In genomic region chr11:96309288-96309687, GRCm38 (mm10) we compare ENCODE assay signal across 13 mouse cellular contexts. TPM values are rescaled to one million over a fixed set of nuclear protein-coding genes. Genes with fewer than 3 reads are reported as not detected.
DNase-seq lines count a peak whose midpoint lies in the region; ATAC-seq lines count a peak whose summit lies in the region.
"Had no signal": no experiment of that assay in that cellular context is flagged by ENCODE, and none has a peak within 500 bp of the region (broad histone marks: within the 10 kb centered on the region; RNA-seq: fewer than 3 reads in every experiment).

No protein-coding gene starts in this region.

- peak overlapping the region; percentile 57 for H3K4me3 ChIP-seq in hindbrain, embryonic 13.5 days
- H3K4me3 ChIP-seq in intestine, embryonic 14.5 days (ENCODE audit: low read depth, low read length), result peak overlapping the region; percentile 55
- H3K4me3 ChIP-seq: embryonic facial prominence, embryonic 15.5 days; midbrain, embryonic 10.5 days had no signal

- no peak for ATAC-seq in hindbrain, embryonic 13.5 days (ENCODE audit: low FRiP score)
- ATAC-seq in intestine, embryonic 14.5 days (replicated peaks; ENCODE audit: low FRiP score, low TSS enrichment, low read depth), result no peak

- DNase-seq in intestine, embryonic 14.5 days (ENCODE audit: low spot score), result no peak
- DNase-seq in kidney, postnatal 36 days, result peak; percentile 70 to 75
- DNase-seq in neural tube, embryonic 10.5 days (ENCODE audit: extremely low spot score, low spot score), result peak; percentile 60
- DNase-seq in cerebellum, adult 11-12 months, result no peak
- DNase-seq in urinary bladder, postnatal 4 days (ENCODE audit: low spot score in 2 of 2), result no peak
- DNase-seq in frontal cortex, postnatal 14 days (ENCODE audit: low spot score in 2 of 2), result no peak
- no peak for DNase-seq in heart, adult 9 months (ENCODE audit: low spot score in 2 of 2)
- DNase-seq: cerebellum, adult 2 months had no signal

- H3K4me2 ChIP-seq in hindbrain, embryonic 13.5 days, result peak overlapping the region; percentile 83
- peak overlapping the region; percentile 89 for H3K4me2 ChIP-seq in intestine, embryonic 14.5 days (ENCODE audit: low read length)
- H3K4me2 ChIP-seq: embryonic facial prominence, embryonic 15.5 days had no signal

- no peaks in the 10 kb centered on the region for H3K36me3 ChIP-seq in hindbrain, embryonic 13.5 days
- no peaks in the 10 kb centered on the region for H3K36me3 ChIP-seq in intestine, embryonic 14.5 days (ENCODE audit: control insufficient read depth, insufficient read depth, low read length)
- H3K36me3 ChIP-seq: embryonic facial prominence, embryonic 15.5 days; G1E; midbrain, embryonic 10.5 days had no signal

- peak overlapping the region; percentile 100 for H3K27ac ChIP-seq in hindbrain, embryonic 13.5 days
- H3K27ac ChIP-seq in intestine, embryonic 14.5 days (ENCODE audit: low read depth), result peak overlapping the region; percentile 99
- H3K27ac ChIP-seq: embryonic facial prominence, embryonic 15.5 days; midbrain, embryonic 10.5 days had no signal

- peaks cover 99% of the 10 kb centered on the region for H3K27me3 ChIP-seq in hindbrain, embryonic 13.5 days
- 0 out of 2 replicates have a peak, but pooled peaks cover 5% of the 10 kb centered on the region for H3K27me3 ChIP-seq in intestine, embryonic 14.5 days (replicated peaks; ENCODE audit: control insufficient read depth, insufficient read depth, low read length)

- H3K9me3 ChIP-seq in hindbrain, embryonic 13.5 days, result no peaks in the 10 kb centered on the region
- no peaks in the 10 kb centered on the region for H3K9me3 ChIP-seq in intestine, embryonic 14.5 days (ENCODE audit: control insufficient read depth, low read length)
- H3K9me3 ChIP-seq: embryonic facial prominence, embryonic 15.5 days; G1E; midbrain, embryonic 10.5 days had no signal

- WGBS in hindbrain, embryonic 13.5 days, result 9% methylated on average over 4 of the region's 4 CpGs
- 22% methylated on average over 4 of the region's 4 CpGs for WGBS in intestine, embryonic 14.5 days

- H3K9ac ChIP-seq in hindbrain, embryonic 13.5 days, result peak overlapping the region; percentile 99
- H3K9ac ChIP-seq in intestine, embryonic 14.5 days (ENCODE audit: low read length), result peak overlapping the region; percentile 96
- H3K9ac ChIP-seq: embryonic facial prominence, embryonic 15.5 days had no signal

- peaks cover 26% of the 10 kb centered on the region for H3K4me1 ChIP-seq in hindbrain, embryonic 13.5 days (replicated peaks)
- peaks cover 72% of the 10 kb centered on the region for H3K4me1 ChIP-seq in intestine, embryonic 14.5 days (replicated peaks; ENCODE audit: control insufficient read depth, insufficient read depth, low read length)
- H3K4me1 ChIP-seq: embryonic facial prominence, embryonic 15.5 days had no signal

RNA-seq across cellular contexts. Expression of gene Hoxb5, which starts 6.2 kb away (rescaled TPM):
- polyA plus RNA-seq in hindbrain, embryonic 13.5 days (2015; fragmentation: Nextera tagmentation; extraction: Ambion mirVana), result 196 and 216 TPM in 2 replicates
- polyA plus RNA-seq in intestine, embryonic 14.5 days (2014; fragmentation: Nextera tagmentation; extraction: Ambion mirVana), result 49.6 and 51.6 TPM in 2 replicates
- polyA plus RNA-seq: embryonic facial prominence, embryonic 15.5 days; midbrain, embryonic 10.5 days had no signal

RNA-seq across cellular contexts. Expression of gene Hoxb4, which starts 8.8 kb away (rescaled TPM):
- 9.5 and 11.3 TPM in 2 replicates for polyA plus RNA-seq in hindbrain, embryonic 13.5 days (2015; fragmentation: Nextera tagmentation; extraction: Ambion mirVana)
- 3.5 and 3.8 TPM in 2 replicates for polyA plus RNA-seq in intestine, embryonic 14.5 days (2014; fragmentation: Nextera tagmentation; extraction: Ambion mirVana)
- polyA plus RNA-seq: midbrain, embryonic 10.5 days had no signal

RNA-seq across cellular contexts. Expression of gene Hoxb3, which starts 13.8 kb away (rescaled TPM):
- 11.9 and 14.5 TPM in 2 replicates for polyA plus RNA-seq in hindbrain, embryonic 13.5 days (2015; fragmentation: Nextera tagmentation; extraction: Ambion mirVana)
- polyA plus RNA-seq in intestine, embryonic 14.5 days (2014; fragmentation: Nextera tagmentation; extraction: Ambion mirVana), result 3.7 and 4.9 TPM in 2 replicates
- polyA plus RNA-seq: midbrain, embryonic 10.5 days had no signal

RNA-seq across cellular contexts. Expression of gene Hoxb6, which starts 17.0 kb away (rescaled TPM):
- polyA plus RNA-seq in hindbrain, embryonic 13.5 days (2015; fragmentation: Nextera tagmentation; extraction: Ambion mirVana), result 81.9 and 132 TPM in 2 replicates
- 18.1 and 24.1 TPM in 2 replicates for polyA plus RNA-seq in intestine, embryonic 14.5 days (2014; fragmentation: Nextera tagmentation; extraction: Ambion mirVana)
- polyA plus RNA-seq: embryonic facial prominence, embryonic 15.5 days; heart, embryonic 16.5 days; midbrain, embryonic 10.5 days had no signal

RNA-seq across cellular contexts. Expression of gene Hoxb7, which starts 22.9 kb away (rescaled TPM):
- polyA plus RNA-seq in hindbrain, embryonic 13.5 days (2015; fragmentation: Nextera tagmentation; extraction: Ambion mirVana), result 21.5 and 33.2 TPM in 2 replicates
- 11.7 and 13.2 TPM in 2 replicates for polyA plus RNA-seq in intestine, embryonic 14.5 days (2014; fragmentation: Nextera tagmentation; extraction: Ambion mirVana)
- polyA plus RNA-seq: cerebellum, adult 2 months; embryonic facial prominence, embryonic 15.5 days; G1E; midbrain, embryonic 10.5 days had no signal

Comparison
In these comparisons a context has a peak if more than half of its experiments do, and no peak if none do; other contexts are left out.
1. DNase-seq: peak in kidney, postnatal 36 days (2 of 2) and neural tube, embryonic 10.5 days (single experiment); none in intestine, embryonic 14.5 days (single experiment), cerebellum, adult 11-12 months (single experiment), urinary bladder, postnatal 4 days (0 of 2), frontal cortex, postnatal 14 days (0 of 2) and heart, adult 9 months (0 of 2).